Mouse (Mus musculus) retina, postnatal 1 day (tissue): ENCODE data around the gene Prkg2.

ENCODE experiments used
- DNase-seq: peaks from one replicate; pipeline ENCODE4 v3.0.0-alpha.2; 2012

Gene Prkg2

GRCm38 (mm10) chr5:98975877-98976672 lies 61.1 kb downstream of the Prkg2 start:
- no peak for DNase-seq

- no peak for DNase-seq
These were observed 70.5 kb downstream of the Prkg2 start for GRCm38 (mm10) chr5:98966679-98967078.

GRCm38 (mm10) chr5:98965139-98965538 lies 72.0 kb downstream of the Prkg2 start:
- no peak for DNase-seq

- DNase-seq = no peak
These were observed 72.8 kb downstream of the Prkg2 start for GRCm38 (mm10) chr5:98964367-98964766.

- no peak for DNase-seq
These were observed 74.7 kb downstream of the Prkg2 start for GRCm38 (mm10) chr5:98962472-98962871.

- no peak for DNase-seq
These were observed 81.6 kb downstream of the Prkg2 start for GRCm38 (mm10) chr5:98955576-98955975.

- DNase-seq = peak; percentile 30
These were observed 83.8 kb downstream of the Prkg2 start for GRCm38 (mm10) chr5:98953386-98953785.

GRCm38 (mm10) chr5:98951566-98951965 lies 85.6 kb downstream of the Prkg2 start:
- DNase-seq = no peak

- no peak for DNase-seq
These were observed 86.6 kb downstream of the Prkg2 start for GRCm38 (mm10) chr5:98950495-98951092.

- DNase-seq = no peak
These were observed 87.4 kb downstream of the Prkg2 start for GRCm38 (mm10) chr5:98949784-98950183.

GRCm38 (mm10) chr5:98946656-98947055 lies 90.5 kb downstream of the Prkg2 start:
- no peak for DNase-seq

- DNase-seq = no peak
These were observed 91.0 kb downstream of the Prkg2 start for GRCm38 (mm10) chr5:98946117-98946620.

GRCm38 (mm10) chr5:98943776-98944175 lies 93.4 kb downstream of the Prkg2 start:
- DNase-seq = no peak

- DNase-seq = no peak
These were observed 96.4 kb downstream of the Prkg2 start for GRCm38 (mm10) chr5:98940731-98941130.

- peak; percentile 14 for DNase-seq
These were observed 97.4 kb downstream of the Prkg2 start for GRCm38 (mm10) chr5:98939631-98940208.

GRCm38 (mm10) chr5:98939116-98939515 lies 98.0 kb downstream of the Prkg2 start:
- peak; percentile 42 for DNase-seq

GRCm38 (mm10) chr5:98937879-98938278 lies 99.3 kb downstream of the Prkg2 start:
- DNase-seq = no peak

GRCm38 (mm10) chr5:98936650-98937049 lies 100.5 kb downstream of the Prkg2 start:
- DNase-seq = no peak

- DNase-seq = peak; percentile 49
These were observed 101.2 kb downstream of the Prkg2 start for GRCm38 (mm10) chr5:98935930-98936329.

GRCm38 (mm10) chr5:98922921-98923320 lies 114.2 kb downstream of the Prkg2 start:
- DNase-seq = no peak

- no peak for DNase-seq
These were observed 115.5 kb downstream of the Prkg2 start for GRCm38 (mm10) chr5:98921608-98922007.

GRCm38 (mm10) chr5:98918716-98919115 lies 118.4 kb downstream of the Prkg2 start:
- no peak for DNase-seq

- DNase-seq = peak; percentile 61
These were observed 134.8 kb downstream of the Prkg2 start for GRCm38 (mm10) chr5:98902339-98902738.

- DNase-seq = no peak
These were observed 136.2 kb downstream of the Prkg2 start for GRCm38 (mm10) chr5:98900926-98901325.
